Mouse (Mus musculus) testis, postnatal 14 days (tissue): ENCODE data around the gene Tspan9.
A peak's percentile ranks its signal among the peaks of the same experiment; 100 is the strongest.

Experiments used
- DNase-seq: peaks from one replicate; pipeline ENCODE4 v3.0.0; 2021; ENCODE audit warnings: low spot score

The Tspan9 gene

DNA sequence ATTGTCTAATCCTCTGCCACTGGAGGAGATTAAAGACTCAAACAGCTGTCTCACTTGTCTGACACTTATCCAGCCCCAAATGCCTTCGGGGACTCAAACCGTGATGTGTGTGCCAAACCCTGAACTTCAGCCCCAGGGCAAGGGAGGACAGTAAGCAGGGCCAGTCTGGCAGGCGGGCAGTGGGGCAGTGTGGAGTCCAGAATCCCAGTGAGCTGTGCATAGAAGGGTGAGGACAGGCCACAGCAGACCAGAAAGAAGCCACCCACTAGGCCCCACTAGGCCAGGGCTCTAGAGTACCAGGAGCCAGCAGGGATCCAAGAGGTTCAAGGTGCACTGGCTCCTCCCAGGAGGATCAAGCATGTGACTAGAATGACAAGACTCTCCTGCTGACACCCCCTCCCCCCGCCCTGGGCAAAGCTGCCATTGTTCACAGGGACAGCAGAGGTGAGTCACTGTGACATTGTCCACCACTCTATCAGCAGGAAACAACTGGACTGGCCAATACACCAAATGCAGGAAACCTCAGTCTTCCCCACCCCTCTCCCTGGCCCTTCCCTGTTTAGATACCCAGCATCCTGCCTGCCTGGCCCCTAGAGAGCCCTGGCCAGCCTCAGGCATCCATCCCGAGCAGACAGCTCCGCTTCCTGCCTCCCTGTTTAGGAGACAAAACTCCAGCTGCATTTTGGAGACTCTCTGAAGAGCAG lies 40.9 kb downstream of the Tspan9 start:
- no peak for DNase-seq

DNA sequence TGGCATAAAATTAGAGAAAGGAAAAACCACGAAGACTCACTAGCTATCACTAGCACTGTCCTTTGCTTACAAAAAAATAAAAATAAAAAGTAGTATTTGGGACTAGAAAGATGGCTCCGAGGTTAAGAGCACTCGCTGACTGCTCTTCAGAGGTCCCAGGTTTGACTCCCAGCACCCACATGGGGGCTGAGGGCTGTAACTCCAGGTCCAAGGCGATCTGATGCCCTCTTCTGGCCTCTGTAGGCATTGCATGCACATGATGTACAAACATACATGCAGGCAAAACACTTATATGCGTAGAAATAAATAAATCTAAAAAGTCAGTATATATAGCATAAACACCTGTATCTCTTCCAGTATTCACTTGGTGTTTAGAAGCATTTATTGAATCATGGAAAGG lies 43.5 kb downstream of the Tspan9 start:
- DNase-seq, result no peak

DNA sequence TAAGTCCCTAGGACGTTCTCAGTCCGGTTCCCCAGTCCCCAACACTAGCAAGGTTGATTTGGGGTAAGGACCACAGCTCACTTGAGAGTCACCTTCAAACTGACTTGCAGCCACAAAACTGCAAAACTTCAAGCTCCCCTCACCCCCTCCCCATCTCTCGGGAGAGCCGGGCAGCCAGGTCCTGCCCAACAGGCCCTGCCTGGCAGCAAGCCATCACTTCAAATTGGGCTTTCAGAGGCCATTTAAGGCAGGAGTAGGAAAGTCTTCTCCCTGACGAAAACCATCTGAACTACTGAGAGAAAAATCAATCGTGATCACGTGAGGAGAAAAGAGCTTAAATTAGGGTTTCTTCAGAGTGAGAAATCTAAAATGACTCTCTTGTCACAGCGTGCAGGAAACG lies 44.2 kb downstream of the Tspan9 start:
- DNase-seq, result no peak

DNA sequence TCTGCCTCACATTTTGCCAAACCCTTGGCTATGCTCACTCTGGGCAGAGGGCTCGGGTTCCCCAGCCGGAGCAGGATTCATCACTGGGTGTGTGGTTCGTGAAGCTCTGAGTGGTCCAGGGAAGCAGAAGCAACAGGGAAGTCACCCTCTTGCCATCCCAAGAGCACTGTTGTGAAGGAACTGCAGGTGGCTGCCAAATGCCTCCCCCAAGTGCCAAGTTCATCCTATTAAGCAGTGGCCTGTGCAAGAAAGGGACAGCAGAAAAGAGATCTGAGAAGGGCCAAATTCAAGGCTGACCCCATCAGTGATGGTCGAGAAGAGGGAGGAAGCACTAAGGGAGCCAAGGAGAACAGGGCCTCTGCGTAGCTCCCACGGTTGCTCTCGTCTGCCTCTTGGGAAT lies 46.9 kb downstream of the Tspan9 start:
- DNase-seq, result no peak

DNA sequence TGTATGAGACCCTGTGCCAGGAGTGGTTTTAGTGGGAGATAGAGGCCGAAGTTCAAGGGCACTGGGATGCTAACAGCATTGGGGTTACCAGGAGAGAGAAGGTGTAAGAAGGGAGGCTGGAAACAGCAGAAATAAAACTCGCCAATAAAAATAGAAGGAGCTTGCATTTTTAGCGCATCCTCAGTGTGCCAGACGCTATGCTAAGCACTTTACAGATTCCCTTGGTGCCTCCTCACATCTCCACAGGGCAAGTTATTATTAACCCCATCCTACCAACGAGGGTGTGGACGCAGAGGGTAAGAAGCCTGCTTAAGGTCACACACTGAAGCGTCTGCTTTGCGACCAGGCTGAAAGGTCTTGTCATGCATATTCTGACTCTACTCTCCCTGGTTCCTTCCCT lies 47.5 kb downstream of the Tspan9 start:
- no peak for DNase-seq

DNA sequence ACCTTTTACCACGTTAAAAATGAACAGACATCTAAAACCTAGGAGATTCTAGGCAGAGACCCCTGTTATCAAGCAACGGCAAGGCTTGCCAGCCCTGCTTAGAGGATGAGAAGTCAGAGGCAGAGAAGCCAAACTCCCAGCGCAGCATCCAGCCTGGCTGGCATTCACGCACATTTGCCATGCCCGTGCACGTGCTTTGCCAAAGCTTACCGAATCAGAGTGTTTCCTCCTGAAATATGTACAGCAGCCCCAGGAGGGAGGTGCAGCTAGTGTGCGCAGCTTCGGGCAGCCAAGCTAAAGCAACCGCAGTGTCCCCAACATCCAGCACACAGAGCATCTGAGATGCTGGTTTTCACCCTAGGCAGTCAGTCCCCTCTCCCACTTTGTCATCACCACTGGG lies 48.3 kb downstream of the Tspan9 start:
- DNase-seq, result no peak

DNA sequence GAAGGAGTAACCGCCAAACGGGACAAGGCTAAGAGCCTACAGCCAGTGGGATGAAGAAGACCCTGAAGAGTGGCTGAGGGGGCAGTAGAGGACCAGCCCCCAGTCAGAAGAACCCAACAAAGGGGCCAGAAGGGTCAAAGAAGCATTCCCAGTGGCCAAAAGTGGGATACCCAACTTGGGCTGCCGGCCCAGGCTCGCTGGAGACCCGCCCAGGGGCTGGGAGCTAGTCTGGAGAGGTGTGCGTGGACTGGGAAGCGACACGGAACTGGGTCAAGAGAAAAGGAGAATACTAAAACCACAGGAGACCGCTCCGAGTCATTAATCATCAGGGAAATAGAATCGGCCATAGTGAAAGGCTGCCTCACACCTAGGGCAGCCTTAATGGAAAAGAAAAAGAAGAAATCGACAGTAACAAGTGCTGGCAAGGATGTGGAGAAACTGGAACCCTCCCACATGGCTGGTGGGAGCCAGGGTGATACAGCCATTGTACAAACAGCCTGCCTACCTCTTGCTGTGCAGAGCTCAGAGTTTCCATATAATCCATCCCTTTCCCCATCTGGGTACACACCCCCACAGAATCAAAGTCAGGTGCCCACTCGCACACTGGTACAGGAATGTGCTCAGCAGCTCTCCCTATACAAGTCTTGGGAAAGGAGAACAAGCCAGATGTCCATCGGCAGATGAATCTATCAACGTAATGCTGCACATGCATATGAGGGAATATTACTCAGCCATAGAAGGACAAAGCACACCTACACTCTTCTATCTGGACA lies 49.4 kb downstream of the Tspan9 start:
- DNase-seq, result no peak

DNA sequence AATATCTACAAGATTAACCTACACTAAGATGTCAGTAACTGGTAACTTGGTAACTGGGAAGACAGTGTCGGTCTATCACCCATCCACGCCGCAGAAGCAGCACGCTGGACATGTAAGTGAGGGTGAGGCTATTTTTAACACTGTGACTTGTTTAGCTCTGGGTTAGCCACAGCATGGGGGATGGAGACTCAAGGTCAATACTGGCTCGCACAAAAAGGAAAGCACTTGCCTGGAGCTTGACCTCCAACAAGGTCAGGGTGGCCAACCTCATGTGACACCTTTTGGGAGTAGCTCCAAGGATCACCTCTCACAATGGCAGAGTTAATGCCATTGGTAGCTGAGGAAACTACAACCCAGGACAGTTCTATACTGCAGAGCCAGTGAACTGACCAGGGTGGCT lies 50.8 kb downstream of the Tspan9 start:
- no peak for DNase-seq

DNA sequence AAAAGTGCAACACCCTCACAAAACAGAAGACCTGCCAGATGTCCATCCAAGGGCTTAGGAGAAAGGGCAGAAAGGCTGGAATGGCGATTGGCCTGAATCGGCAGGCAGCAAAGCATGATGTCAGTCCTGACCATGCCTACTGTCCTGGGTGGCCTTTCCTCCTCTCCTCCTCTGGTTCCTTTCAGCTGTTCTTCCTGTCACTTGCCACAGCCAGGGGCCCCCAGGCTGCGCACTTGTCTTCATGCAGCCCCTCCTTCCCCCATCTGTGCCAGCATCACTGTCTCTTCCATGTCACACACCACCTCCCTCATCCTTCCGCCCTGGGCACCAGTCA lies 51.6 kb downstream of the Tspan9 start:
- no peak for DNase-seq

DNA sequence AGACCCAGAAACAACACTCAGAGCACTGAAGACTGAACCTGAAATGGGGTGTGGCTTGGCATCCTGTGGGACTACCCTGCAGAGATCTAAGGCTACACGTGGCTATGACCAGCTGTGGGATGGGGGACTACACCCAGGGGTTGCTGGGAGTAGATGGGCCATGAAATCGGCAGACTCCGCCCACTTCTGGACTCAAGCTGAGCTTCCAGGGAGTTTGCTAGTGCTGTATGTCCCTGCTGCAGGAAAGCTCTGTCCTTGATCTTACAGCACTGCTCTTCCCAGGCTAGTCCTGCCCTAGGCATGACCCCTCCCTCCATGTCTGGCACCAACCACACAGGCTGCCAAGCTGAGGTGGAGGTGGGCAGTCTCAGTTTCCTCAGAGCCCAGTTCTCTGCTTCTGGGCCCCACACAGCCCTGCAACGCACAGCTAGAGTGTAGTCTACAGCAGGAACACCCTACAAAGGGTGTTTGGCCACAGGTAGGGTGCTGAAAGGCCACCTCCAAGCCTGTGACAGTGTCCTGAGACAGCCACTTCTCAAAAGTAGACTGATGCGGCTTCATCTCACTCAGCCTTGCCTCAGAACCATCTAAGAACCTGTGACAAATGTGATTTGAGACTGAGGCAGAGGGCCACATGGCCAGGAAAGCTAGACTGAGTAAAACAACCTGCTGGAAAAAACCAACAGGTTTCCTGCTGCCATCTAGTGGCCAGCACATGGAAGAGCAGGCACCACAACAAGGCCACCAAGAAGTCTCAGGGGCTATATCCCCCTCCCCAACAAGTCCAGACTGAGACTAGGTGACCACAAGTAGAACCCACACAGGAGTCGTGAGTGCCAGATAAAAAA lies 52.2 kb downstream of the Tspan9 start:
- no peak for DNase-seq

DNA sequence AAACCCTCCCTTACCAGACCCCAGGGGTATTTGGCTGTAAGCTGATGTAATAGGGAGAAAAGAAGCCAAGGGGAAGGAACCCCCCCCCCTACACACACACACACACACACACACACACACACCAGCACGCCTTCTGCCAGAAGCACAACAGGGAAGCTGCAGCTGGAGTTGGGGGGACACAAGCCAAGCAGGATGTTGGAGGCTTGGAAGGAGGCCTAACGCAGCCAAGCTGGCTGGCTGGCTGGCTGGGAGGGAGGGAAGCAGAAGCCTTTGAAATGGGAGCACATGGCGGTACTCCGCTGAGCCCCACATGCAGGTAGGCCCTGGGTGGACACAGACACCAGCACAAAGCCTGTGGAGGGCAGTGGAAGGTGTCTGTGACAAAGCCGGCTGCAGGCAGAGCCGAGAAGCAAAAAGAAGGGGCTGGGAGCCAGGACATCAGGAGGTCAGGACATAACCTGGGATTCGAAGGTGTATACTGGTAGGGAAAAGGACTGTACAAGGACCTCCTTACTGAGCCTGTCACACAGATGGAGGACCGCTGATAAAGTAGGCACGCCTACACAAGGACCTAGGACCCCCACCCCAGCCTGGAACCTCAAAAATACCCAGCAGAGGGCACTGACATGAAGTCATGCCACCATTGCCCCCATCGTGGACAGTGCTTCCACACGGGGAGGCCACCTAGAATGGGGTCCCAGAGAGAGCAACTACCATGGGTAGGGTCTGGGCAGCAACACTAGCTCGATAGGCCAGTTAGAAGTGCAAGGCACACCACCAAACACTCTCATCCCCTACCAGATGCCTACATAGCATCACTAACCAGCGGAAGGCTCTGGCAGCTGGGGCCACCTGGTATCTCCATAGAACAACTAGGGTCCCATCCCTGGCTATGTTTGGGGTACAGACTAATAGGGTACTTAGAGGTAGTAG lies 53.4 kb downstream of the Tspan9 start:
- peak; percentile 57 for DNase-seq

DNA sequence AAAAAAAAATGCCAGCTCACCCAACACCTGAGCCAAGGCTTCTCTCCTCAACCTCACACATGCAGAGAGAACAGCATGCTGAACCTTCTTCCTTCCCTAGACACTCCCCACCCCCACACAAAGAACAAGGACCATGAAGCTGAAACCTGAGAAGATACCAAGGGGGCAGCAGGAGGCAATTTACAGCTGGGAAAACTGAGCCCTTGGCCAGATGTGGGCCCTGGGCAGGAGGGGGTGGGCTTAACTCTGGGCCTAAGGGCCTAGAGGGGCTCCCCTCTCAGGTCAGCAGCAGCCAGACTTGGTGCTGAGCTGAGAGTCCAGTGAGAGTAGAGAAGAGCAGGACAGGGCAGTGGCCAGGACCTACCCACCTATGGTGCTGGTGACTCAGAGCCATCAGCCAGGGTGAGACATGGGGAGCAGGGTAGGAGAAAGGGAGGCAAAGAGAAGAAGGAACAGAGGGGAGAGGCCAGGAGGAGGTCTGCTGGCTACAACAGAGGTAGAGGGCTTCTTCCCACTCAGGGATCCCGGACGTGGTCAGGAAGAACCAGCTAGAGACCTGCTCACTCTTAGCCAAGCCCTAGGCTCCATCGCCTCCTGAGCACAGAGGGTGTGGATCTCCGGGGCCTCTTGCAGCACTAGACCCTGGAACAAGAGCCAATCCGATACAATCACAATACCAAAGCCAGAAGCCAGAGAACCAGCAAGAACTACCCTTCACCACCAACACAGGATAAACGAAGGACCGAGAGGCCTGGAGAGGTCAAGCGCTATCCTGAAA lies 54.5 kb downstream of the Tspan9 start:
- DNase-seq, result no peak

DNA sequence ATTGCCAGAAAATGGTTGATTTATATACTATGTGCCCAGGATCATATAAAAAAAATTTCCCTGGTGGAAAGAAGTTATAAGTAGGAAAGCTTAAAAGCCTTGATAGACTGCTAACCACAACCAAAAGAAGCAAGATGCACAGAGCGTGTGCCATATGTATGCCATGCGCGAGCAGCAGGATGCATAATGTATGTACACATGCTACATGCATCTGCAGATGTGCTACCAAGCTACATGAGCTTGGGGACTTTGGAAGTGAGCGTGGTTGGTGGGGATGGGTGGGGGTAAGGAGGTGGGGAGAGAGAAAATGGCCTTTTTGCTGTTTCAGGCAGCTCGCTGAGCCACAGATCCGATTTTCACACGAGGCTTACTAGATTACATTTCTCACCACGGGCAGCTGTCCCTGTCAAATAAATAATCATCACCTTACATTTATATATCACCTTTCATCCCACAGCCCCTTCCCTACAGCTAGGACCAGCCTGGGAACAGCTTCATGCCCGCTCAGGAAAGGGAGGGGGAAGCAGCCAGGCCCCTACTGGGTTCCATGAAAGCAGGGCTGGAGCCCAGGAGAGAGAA lies 57.8 kb downstream of the Tspan9 start:
- no peak for DNase-seq

DNA sequence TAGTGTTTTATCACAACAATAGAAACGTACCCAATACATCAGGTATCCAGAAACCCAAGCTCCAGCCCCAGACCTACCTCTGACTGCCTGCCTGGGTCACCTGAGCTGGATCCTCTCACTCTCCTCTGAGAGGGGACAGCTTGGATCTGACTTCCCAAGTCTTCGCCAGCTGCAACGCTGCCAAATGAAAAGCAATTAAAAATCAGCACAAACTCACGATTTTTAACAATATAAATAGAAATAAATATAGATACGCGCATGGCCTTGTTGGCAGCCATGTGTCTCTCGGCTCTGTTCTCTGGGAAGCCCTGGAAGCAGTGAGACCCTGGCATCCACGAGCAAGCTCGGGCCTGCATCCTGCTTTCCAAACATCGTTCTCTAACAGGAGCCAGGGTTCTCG lies 60.1 kb downstream of the Tspan9 start:
- DNase-seq, result no peak

DNA sequence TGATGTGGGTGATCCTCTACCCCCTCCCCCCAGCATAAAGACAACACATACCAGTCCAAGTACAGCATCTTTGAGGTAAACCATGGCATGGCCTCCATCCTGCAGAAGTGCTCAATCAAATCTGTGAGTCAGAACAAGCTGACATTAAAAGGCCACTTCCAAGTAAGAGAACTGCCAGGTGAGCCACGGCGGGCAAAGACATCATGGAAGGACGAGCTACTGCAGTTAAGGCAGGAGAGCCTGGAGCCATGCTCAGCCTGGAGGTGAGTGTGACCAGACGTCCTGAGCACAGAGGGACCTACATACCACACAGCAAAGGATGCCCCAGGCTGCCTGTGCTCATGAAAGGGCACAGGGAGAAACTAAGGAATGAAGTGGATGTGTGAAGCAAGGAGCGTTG lies 61.6 kb downstream of the Tspan9 start:
- no peak for DNase-seq

DNA sequence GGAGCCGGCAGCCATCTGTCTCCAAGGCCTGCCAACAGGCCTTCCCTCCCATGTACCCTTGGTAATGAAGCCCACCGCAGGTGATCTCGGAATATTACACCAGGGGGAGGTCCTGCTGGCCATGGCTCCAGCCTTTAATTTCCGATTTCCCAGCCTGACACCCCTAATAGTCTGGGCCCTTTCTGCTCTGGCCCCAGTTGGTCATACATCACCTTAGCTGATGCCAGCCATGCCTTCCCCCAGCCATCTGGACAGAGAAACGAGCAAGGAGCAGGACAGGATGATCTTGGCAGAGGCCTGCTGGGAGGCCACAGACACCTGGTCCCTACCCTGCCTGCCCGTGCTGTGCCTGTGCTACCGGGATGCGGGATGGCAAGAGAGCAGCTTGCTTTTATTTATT lies 62.1 kb downstream of the Tspan9 start:
- no peak for DNase-seq

DNA sequence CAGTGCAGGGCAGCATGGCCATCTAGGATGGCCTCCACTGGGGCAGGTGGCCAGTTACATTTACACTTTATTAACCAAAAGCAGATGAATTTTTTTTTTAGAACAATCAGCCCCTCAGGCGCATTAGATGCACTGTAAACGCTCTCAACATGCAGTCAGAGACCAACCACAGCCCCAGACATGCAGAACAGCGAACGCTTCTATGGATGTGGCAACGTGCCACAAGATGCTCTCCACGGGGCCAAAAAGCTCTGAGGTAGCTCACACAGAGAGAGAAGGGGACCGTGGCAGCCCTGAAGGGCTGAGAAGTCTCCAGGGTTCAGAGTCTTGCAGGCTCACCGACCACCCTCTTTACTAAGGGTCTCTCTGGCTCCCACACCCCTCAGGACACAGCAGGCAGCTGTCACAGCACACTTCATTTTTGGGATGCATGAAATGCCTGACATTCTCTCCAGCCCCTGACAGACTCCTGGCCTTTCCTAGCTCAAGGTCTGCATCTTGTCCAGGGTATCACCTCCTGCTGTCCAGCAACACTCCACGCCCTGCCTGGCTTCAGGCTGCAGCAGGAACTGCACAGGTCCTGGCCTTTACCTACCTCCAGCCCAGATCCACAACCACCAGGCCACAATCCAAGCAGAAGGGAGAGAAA lies 63.7 kb downstream of the Tspan9 start:
- no peak for DNase-seq

DNA sequence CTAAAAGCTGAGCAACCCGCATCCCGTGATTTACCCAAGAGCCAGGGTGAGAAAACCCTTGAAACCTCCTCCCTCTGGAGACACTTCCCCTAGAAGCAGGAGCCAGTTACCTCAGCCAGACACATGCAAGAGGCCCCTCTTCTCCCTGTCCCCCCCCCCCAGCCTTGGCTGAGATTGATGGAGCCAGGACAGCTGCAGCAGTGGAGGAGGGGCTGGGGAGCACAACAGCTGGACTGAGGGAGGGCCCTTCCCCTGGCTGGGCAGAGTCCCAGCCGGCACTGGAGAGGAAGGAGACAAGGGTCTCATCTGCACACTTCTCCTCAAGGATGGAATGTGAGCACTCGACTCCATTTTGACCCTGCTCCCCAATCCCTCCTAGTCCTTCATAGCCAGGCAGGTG lies 64.9 kb downstream of the Tspan9 start:
- DNase-seq, result no peak

DNA sequence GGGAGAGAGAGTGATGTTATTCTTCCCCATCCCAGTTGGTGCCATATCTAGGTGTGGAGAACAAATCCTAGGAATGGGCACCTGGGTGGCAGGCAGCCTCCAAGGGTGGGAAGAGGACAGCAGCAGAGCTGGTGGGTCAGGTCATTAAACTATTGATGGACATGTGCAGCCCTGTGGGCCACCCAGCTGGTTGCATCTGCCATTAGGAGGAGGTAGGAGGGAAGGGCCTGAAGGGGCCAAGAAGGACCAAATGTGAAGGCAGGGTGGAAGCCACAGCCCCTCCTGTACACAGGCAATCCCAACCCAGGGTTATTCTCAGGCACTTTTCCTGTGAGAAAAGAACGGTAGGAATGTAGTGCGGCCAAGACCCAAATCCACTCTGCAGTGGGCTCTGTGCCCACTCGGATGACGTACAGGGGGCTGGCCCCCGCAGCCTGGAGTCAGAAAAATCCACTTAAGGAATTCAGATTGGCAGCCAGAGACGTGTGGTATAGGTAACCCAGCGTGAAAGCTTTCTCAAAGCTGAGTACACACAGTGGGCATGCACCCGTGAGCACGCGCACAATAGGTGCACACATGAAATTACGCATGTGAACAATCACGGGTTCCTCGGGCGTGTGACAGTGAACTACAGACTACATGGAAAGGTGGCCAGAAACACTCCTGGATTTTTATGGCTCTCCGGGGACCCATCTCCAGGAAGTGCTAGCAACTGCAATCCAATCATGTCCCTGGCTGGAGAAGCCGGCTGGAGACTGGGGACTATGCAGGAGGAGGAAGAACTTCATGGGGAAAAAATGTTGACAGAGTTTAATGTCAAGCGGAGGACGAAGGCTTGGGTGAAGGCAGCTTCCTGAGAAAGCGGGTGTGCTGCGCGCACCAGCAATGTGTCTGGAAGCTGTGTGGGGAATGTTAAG lies 67.0 kb downstream of the Tspan9 start:
- no peak for DNase-seq
